Mouse (Mus musculus) granulocyte monocyte progenitor cell, adult 5-6 weeks (primary cell): ENCODE measurements at regions not wholly inside any gene's neighbourhood (a gene's known extent, or its start where the extent isn't known, plus 50 kb on each side); places are given as distances from the start of the nearest gene placed in this dataset.

Experiments used
- ATAC-seq: replicated peaks from 2 replicates; pipeline ENCODE4 v1.8.0; 2016; ENCODE audit warnings: mild to moderate bottlenecking, moderate TSS enrichment, inconsistent platforms; ENCODE audit not compliant: poor library complexity, severe bottlenecking

DNA sequence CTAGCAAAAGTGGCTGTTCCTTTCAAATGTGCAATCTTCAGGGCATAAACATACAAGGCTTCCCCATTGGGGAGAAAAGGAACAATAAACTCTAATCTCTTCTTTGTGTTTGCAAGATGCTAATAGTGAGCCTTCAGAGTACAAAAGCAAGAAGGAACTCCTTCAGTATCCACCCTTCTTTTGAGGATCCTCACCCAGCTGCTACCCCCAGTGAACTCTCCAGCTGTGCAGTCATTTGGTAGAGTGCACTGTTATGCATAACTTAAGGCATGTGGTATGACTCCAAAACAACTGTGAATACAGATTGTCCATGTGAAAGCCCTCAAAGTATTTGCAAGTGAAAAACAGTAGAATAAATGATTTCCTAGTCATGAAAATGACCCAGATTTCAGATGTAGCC lies 487.1 kb upstream of the Mef2c start:
- no peak for ATAC-seq

DNA sequence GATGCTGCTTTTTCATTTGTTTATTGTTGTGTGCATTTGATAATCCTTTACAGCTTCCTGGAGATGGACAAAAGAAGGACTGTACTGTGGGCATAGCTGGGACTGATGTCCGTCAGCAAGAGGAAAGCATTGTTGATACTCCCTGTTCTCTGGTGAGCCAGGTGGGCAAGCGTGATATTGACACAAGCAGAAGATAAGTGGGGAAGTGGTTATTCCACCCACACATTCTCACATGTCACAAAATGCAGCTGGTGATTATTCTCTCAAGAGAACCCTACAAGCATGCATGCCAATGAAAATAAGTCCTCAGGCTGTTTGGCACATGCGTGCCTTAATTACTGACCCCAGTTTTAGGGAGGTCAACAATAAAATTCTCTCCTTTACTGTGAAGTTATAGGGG lies 483.0 kb upstream of the Mef2c start:
- no peak for ATAC-seq

DNA sequence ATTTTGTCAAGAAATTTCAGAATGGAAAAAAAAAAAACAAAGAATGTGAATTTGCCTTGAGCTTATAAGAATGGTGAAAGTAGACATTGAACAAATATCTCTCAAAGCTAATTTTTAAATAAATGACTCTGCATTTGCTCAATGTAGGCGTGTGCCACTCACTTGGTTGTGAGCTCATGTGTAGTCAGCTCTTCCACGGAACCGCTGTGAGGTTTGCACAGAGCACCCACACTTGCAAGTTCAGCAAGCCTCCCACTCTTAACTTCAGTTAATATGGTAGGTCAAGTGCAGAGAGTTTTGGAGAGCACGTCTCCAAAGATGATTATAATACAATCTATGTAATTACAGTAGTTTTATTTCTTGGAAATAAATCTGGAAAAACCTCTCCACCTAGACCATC lies 479.9 kb upstream of the Mef2c start:
- ATAC-seq, result no peak

DNA sequence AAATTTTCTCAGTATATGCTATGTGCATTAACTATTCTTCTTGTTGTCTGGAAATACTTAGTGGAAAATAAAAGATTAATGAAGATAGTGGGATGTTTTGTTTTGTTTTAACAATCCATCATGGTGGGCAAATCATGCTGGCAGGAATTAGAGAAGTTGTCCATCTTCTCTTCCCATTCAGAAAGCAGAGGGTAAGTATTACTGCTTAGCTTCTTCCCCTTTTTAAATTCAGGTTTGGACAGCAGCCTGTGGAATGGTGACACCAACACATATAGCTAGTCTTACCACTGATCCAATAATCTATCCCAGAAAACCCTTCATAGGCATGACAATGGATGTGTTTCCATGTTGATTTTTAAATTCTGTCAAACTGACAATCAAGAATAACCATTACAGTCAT lies 467.9 kb upstream of the Mef2c start:
- peak; percentile 59 for ATAC-seq

DNA sequence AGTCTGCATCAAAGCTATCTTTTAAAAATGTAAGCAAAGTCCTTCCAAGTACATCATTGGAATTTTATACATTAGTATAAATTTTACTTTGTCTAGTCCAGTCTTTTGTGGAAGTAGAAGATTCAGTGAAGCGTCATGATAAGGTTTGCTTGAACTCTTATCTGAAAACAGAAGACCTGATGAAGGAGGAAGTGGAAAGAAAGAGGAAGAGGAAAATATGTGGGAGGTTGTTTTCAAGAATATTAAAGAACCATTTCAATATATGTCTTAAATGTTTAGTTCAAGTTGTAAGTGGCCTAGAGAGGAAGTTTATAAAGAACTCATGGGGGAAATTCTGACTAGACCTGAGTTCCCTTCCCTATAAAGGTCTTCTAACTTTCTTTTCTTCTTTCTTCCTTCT lies 462.3 kb upstream of the Mef2c start:
- ATAC-seq, result no peak; the same call in 1 of the 2 replicates

DNA sequence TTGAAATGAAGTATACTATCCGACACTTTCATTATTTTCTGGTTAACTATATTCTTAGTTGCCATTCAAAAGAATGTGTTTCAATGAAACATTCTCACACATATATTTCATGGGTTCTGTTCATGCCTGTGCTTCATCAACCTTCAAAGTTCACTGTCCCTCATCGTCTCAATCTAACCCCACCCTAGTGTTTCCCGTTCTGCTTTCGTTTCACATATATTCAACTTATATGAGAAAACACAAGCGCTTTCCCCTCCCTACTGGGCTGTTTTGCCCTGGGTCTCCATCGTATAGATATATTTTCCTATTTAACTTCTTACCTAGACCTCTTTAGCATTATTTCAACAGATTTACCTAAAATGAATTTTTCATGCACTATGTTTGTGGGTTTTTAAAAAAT lies 458.3 kb upstream of the Mef2c start:
- no peak for ATAC-seq

DNA sequence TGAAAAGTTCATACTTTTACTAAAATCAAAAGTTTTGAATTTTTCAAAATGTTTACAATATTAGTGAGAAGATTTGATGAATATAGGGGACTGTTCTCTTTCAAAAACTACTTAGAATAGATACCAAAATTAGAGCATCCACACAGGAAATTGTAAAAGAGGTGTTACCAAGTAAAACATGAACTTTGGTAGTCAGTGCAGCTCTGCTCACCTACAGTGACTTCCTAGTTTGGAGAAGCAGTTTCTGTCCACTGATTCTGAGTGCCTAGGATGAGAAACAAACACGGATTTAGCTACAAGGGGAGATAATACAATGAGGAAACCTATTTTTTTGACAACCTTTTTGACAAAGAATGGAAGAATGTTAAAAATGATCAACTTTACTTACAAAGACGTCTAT lies 457.9 kb upstream of the Mef2c start:
- ATAC-seq, result no peak

DNA sequence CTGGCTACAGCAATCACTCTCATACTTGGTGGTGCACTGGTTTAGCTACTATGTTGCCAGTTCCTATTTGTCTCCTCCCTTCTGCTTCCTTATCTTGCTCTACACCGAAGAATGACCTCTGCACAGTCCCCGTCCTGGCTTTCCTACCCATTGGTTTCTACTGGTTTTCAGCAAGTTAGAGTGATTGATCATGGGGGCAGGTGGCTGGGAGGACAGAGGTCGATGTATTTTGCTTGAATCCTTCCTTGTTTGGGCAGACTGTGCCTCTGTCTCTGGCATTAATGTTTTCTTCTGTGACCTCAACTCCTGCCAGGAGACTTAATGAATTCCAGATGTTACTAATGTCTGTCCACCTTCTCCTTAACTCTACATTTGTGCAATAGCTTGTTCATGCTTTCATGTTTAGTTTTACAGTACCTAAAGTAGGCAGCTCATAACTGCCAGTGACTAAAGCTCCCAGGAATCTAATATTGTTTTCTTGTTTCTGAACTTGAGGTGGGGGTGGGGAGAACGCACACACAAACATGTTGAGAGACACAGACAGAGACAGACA lies 457.2 kb upstream of the Mef2c start:
- ATAC-seq, result no peak

DNA sequence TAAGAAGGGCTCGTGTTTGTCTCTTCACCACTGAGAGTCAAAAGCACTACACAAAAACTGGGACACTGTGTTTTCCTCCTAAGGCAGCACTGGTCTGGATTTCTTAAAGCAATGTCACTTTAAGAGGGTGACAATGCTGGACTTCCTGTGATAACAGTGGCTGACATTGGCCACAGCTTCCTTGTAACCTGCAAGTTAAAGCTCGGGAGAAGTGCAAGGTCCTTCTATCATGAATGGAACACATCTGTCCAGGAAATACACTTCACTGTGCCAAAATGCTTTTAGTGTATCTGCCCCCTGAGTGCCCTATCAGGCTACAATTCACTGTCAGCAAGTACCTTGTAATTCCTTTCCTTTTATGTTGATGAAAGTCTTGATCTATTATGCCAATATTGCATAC lies 448.0 kb upstream of the Mef2c start:
- peak; percentile 30; the same call in 1 of the 2 replicates for ATAC-seq

DNA sequence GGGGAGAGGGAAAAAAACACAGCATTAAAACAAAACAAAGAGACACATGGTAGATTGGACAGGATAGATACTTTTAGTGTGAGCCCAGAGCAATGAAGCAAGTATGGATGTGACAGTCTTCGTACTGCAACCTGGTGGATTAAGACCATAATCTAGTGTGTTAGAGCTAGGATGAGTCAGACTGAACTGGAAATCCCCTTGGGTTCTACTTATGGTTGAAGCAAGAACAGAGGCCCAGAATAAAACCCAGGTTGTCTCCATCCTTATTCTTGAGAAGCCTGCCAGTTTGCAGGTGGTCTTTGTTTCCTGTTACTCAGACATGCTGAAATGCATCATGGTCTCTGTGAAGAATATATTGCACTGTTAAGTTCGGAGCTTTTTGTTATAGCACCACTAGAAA lies 447.4 kb upstream of the Mef2c start:
- ATAC-seq, result no peak

DNA sequence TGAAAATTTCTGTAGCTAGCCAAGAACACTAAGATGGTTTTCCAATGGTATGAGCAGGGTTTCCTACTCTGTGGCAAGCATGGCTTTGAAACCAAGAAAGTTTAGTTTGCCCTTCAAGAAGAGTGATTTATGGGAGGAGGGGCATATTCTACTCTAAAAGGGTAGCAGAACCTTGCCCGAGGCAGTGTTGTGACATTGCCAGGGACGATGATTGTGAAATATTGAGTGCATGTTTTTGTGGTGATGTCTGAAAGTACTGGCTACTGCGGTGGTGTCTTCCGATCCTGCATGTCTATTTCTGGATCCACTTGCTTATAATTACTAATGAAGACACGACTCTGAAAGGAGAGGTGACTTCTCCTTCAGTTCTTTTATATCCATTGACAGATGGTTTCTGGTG lies 439.1 kb upstream of the Mef2c start:
- ATAC-seq, result peak; percentile 89

DNA sequence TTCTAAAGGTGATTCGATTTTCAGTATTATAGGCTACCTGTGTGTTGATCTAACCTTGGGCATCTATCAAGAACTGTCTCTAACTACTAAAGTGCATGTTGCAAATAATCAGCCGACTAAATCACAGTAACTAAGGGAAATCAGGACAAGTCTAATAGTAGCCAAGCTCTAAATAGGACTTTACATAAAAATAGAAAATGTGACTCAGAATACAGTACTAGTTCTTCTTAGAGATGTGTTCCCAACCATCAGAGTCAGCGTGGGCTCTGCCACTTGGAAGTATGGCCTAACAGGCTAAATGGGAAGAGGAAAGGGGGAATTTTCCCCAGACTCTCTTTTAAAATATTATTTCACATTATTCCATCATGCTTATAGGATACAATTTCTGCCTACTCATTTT lies 438.6 kb upstream of the Mef2c start:
- no peak for ATAC-seq

DNA sequence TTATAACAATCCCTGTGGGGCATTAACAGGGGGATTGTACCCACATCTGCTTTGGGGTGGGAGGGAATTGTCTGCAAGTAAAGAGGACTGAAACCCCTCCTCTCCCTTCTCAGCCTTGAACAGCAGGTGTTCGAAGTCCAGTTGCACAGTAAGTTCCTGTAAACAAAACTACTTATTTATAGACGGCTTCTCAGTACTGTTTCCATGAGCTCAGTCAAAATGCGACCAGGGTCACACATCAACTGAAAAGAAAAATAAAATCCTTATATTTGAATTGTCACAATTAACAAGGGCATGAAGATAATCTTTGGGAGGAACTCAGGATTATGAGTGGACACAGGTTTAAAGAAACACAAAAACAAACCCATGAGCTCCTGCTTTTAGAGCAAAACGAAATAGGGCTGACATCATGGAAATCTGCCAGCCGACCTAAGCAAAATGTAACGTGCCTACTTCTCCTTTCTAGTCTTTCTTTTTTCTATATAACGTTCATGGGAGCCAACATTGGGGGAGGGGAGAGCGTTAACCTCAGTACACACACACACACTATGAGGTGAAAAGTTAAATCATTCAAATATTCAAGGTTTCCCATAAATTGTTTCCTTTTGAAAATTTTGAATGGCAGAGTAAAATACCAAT lies 437.6 kb upstream of the Mef2c start:
- peak; percentile 57 for ATAC-seq

DNA sequence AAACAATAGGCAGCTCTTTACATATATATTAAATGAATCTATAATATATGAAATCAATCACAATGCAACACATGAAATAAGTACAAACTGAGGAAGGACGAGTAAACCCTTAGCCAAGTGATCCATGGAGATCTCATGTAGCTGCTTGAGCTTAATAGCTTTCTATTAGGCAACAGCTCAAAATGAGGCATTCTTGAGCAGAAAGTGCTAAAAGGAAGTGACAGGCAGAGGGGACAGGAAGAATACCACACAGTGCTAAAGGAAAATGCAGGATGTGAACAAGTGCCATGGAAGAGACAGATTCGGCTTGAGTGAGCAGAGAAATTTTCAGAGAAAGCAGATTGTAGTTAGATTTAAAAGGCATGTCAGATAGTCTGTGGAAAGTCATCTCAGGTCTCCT lies 436.3 kb upstream of the Mef2c start:
- ATAC-seq, result peak; percentile 52

DNA sequence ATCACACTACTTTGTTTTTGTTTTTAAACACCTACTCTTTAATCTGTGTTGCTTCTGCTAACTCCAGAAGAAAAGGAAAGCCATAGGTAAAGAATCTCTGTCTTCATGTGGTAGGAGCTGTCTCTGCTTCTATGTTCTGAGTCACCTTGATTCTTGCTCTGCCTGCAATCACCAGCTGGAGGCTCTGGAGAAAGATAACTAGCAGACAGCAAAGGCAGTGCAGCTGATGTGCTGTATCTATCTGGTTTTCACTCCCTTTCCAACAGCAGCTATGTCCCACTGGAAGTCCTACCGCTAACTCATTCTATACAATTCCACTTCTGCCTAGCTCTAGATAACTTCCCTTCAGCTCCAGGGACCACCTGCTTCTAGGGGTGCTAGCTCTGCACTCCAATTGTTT lies 435.2 kb upstream of the Mef2c start:
- ATAC-seq, result no peak

DNA sequence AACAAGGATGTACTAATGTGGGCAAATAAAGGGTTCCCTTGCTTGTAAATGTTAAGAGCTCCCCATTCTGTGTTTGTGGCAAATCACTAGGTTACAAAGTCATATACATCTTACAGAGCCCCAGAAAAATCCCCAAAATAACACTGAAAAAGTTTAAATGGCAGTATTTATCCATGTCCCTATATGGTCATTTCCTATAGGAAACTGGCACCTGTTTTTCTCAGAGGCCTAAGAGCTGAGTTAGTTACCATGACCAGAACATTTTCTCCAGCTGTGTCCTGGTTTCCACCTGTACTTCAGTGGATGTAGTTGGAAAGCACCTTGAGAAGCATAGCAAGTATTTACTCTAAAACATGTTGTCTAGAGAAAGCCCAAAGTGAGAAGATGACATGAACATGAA lies 434.5 kb upstream of the Mef2c start:
- no peak for ATAC-seq

DNA sequence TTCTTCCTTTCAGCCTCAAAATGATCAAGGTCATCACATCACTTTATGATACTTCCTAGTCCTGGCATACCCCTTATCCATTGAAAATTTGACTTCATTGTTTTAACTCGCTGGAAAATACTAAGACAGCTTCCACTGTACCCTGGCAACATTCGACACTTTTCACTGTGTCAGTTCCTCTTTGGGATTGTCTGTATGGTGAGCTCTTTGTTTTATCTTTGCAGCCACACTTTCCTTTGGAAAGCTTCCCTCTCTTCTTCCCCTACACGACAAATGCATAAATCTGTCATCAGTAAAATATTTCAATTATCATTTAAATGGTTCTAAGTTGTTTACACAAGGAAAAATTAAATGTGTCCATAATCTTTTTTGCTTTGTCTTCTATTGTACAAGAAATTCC lies 431.8 kb upstream of the Mef2c start:
- peak; percentile 13; the same call in 1 of the 2 replicates for ATAC-seq

DNA sequence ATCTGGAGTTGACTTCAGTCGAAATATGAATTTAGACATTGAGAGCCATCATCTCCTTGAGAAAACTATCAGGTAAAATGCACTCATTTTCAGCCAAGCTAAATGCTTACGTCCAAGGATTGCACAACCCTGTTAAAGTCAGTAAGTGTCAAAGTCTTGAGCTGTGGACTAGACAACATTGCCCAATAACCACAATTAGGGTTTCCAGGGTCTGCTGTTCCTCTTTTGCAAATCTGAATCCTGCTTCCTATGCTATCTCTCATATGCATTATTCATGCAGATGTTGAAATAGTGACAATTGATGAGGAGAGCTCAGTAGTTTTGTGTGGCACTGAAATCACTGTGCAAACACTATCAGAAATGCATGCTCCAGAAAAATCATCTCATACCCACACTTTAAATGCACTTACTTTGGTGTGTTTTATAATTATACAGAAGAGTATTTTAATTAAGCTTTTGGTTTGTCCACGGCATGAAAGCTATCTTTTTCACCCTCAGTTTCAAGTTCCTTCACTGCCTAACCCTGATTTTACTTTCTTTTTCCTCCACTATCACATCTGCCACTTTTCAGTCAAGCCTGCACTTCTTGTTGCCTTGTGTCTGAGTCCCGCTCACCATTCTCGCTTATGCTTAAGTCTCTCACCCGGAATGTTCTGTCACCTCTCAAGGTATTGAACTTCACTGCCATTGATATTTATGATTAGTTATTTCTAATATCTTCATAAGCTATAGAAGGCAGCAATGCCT lies 429.4 kb upstream of the Mef2c start:
- peak; percentile 88 for ATAC-seq

DNA sequence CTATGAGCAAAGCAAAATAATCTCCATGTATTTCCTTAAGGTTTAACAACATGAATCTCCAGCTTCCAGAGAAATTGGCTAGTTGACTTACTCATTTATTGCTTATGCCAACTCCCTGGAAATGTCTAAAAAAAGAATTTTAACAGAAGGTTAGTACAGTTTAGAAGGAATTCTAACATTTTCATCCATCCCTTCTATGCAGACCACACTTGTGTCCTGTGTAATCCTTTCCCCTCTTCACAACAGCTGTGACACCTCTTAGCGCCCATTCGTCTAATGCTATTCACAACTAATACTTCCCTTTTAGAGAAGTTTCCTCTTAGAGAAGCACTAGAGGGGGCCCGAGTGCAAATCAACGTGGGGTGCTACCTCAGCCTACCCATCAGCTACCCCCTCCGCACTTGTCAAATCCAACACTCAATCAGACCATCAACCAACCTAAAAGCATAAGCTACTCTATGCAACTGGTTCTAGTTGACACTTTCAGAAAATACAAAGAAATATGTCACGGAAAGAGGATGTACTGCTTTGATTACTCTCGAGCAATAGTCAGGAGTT lies 428.4 kb upstream of the Mef2c start:
- peak; percentile 57 for ATAC-seq

DNA sequence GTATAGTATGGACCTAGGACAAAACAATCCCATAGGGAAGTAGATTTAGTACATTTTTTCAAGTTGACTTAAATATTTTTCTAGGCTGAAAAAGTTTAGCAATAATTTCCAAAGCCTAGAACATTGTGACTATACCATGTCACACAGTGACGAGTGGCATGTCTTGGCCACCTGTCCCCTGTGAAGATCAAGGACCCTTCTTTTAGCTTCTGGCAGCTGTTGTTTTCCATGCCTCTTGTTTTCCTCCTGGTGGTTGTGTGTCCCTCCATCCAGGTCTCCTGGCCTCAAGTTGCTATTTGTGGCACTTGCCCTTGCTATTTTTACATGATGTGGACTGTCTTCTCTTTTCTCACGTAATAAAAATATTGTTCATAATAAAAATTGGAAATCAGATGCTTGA lies 427.2 kb upstream of the Mef2c start:
- ATAC-seq, result no peak

DNA sequence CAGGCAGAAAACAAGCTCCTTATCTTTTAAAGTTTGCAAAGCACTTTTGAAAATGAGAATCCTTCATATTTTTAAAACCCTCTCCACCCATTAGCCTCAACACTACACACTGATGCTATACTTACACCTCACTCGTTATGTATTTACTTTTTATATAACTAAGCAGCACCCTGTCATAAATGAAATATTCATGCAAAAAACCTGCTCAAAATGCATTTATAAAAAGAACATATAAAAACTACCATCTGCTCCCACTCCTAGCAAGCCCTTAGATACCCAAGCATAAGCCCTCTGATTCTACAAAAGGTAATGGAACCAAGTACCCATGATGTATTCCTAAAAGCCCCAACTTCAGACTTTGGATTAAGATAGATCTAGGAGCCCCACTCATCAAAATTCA lies 426.7 kb upstream of the Mef2c start:
- no peak for ATAC-seq

DNA sequence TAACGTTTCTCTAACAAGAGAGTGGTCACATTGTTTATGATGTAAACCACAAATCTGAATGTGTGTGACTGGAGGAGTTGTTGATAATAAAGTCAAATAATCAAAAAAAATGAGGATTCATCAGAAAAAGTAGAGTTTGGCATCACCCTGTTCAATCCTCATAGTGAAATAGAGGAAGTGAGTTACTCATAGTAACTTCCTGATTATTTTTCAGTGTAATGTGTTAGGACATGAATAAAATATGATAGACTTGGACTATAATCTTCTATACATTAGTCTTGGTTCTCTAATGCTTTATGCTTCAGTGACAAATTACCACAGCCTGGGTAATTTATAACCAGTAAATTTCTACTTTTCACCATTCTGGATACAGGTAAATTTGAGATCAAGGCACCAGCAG lies 424.5 kb upstream of the Mef2c start:
- peak; percentile 61 for ATAC-seq
